In genomic region chr14:83959111-83959510, GRCm38 (mm10) we compare ENCODE assay signal across 10 mouse cellular contexts.
DNase-seq lines count a peak whose midpoint lies in the region; ATAC-seq and TF ChIP-seq lines count a peak whose summit lies in the region.
"Had no signal": no experiment of that assay in that cellular context is flagged by ENCODE, and none has a peak within 500 bp of the region (broad histone marks: within the 10 kb centered on the region; RNA-seq: fewer than 3 reads in every experiment).

No protein-coding gene starts in this region.

- TF ChIP-seq CTCF in forebrain, postnatal 0 days (IDR thresholded peaks at IDR 0.05; ENCODE audit: low read depth) = no peak

- peak; percentile 23 for DNase-seq in forebrain, postnatal 0 days
- DNase-seq in forebrain, embryonic 11.5 days (ENCODE audit: low spot score) = no peak
- DNase-seq in midbrain, embryonic 14.5 days = peak; percentile 14
- no peak for DNase-seq in midbrain, embryonic 11.5 days (ENCODE audit: low spot score, missing footprints)
- peak; percentile 61 for DNase-seq in layer of hippocampus, adult 11-12 months (ENCODE audit: low spot score)
- peak; percentile 19 for DNase-seq in right cerebral cortex, postnatal 4 days
- no peak for DNase-seq in spleen, adult 12 weeks (ENCODE audit: low spot score)

- H3K4me2 ChIP-seq in forebrain, postnatal 0 days (ENCODE audit: low read depth) = no peak overlapping the region
- H3K4me2 ChIP-seq in forebrain, embryonic 11.5 days (ENCODE audit: low read depth, low read length, severe bottlenecking) = no peak overlapping the region
- no peak overlapping the region for H3K4me2 ChIP-seq in midbrain, embryonic 14.5 days (ENCODE audit: low read length)
- no peak overlapping the region for H3K4me2 ChIP-seq in midbrain, embryonic 11.5 days
- H3K4me2 ChIP-seq: limb, embryonic 12.5 days; neural tube, embryonic 13.5 days had no signal

- H3K9ac ChIP-seq in forebrain, postnatal 0 days = no peak overlapping the region
- H3K9ac ChIP-seq in forebrain, embryonic 11.5 days (ENCODE audit: low read length) = no peak overlapping the region
- no peak overlapping the region for H3K9ac ChIP-seq in midbrain, embryonic 14.5 days (replicated peaks; ENCODE audit: low read length)
- H3K9ac ChIP-seq in midbrain, embryonic 11.5 days (ENCODE audit: low read length) = no peak overlapping the region
- H3K9ac ChIP-seq: limb, embryonic 12.5 days; neural tube, embryonic 13.5 days had no signal

- H3K9me3 ChIP-seq in forebrain, postnatal 0 days (ENCODE audit: low read length) = no peaks in the 10 kb centered on the region
- H3K9me3 ChIP-seq in forebrain, embryonic 11.5 days (ENCODE audit: control insufficient read depth, low read length) = no peaks in the 10 kb centered on the region
- H3K9me3 ChIP-seq in midbrain, embryonic 14.5 days (ENCODE audit: control insufficient read depth, low read length) = no peaks in the 10 kb centered on the region
- no peaks in the 10 kb centered on the region for H3K9me3 ChIP-seq in midbrain, embryonic 11.5 days (ENCODE audit: control insufficient read depth, low read length)
- H3K9me3 ChIP-seq: limb, embryonic 12.5 days; neural tube, embryonic 13.5 days had no signal

- ATAC-seq in forebrain, postnatal 0 days = no peak
- no peak for ATAC-seq in forebrain, embryonic 11.5 days (replicated peaks; ENCODE audit: low FRiP score)
- ATAC-seq in midbrain, embryonic 14.5 days (ENCODE audit: low FRiP score, low TSS enrichment) = no peak
- ATAC-seq in midbrain, embryonic 11.5 days (ENCODE audit: low FRiP score) = no peak
- ATAC-seq in megakaryocyte progenitor cell, adult 5-6 weeks (replicated peaks; ENCODE audit: poor library complexity) = no peak

- WGBS in forebrain, postnatal 0 days = 37% methylated on average over 3 of the region's 3 CpGs
- 97% methylated on average over 3 of the region's 3 CpGs for WGBS in forebrain, embryonic 11.5 days
- WGBS in midbrain, embryonic 14.5 days = 88% methylated on average over 3 of the region's 3 CpGs
- WGBS in midbrain, embryonic 11.5 days = 92% methylated on average over 3 of the region's 3 CpGs

- H3K36me3 ChIP-seq in forebrain, postnatal 0 days (ENCODE audit: insufficient read depth) = no peaks in the 10 kb centered on the region
- H3K36me3 ChIP-seq in forebrain, embryonic 11.5 days (ENCODE audit: control insufficient read depth, insufficient read depth, low read length) = no peaks in the 10 kb centered on the region
- no peaks in the 10 kb centered on the region for H3K36me3 ChIP-seq in midbrain, embryonic 14.5 days (ENCODE audit: control insufficient read depth, insufficient read depth, low read length)
- no peaks in the 10 kb centered on the region for H3K36me3 ChIP-seq in midbrain, embryonic 11.5 days (ENCODE audit: control insufficient read depth, insufficient read depth, low read length)
- H3K36me3 ChIP-seq: limb, embryonic 12.5 days; neural tube, embryonic 13.5 days had no signal

- H3K27me3 ChIP-seq in forebrain, postnatal 0 days (ENCODE audit: insufficient read depth, low read length) = no peaks in the 10 kb centered on the region
- no peaks in the 10 kb centered on the region for H3K27me3 ChIP-seq in forebrain, embryonic 11.5 days (ENCODE audit: control insufficient read depth, insufficient read depth, low read length)
- no peaks in the 10 kb centered on the region for H3K27me3 ChIP-seq in midbrain, embryonic 14.5 days (ENCODE audit: control insufficient read depth, insufficient read depth, low read length)
- no peaks in the 10 kb centered on the region for H3K27me3 ChIP-seq in midbrain, embryonic 11.5 days (ENCODE audit: control insufficient read depth, insufficient read depth, low read length)
- H3K27me3 ChIP-seq: limb, embryonic 12.5 days; neural tube, embryonic 13.5 days had no signal

- H3K4me1 ChIP-seq in forebrain, postnatal 0 days (ENCODE audit: insufficient read depth) = no peaks in the 10 kb centered on the region
- no peaks in the 10 kb centered on the region for H3K4me1 ChIP-seq in forebrain, embryonic 11.5 days (replicated peaks; ENCODE audit: control insufficient read depth, insufficient read depth, low read length)
- H3K4me1 ChIP-seq in midbrain, embryonic 14.5 days (ENCODE audit: control insufficient read depth, insufficient read depth, low read length) = no peaks in the 10 kb centered on the region
- no peaks in the 10 kb centered on the region for H3K4me1 ChIP-seq in midbrain, embryonic 11.5 days (ENCODE audit: control insufficient read depth, insufficient read depth, low read length)
- H3K4me1 ChIP-seq: limb, embryonic 12.5 days; neural tube, embryonic 13.5 days had no signal

- H3K4me3 ChIP-seq in forebrain, postnatal 0 days (ENCODE audit: low read depth, low read length) = no peak overlapping the region
- H3K4me3 ChIP-seq in forebrain, embryonic 11.5 days (ENCODE audit: low read depth, low read length) = no peak overlapping the region
- H3K4me3 ChIP-seq in midbrain, embryonic 14.5 days (replicated peaks; ENCODE audit: low read depth, low read length) = no peak overlapping the region
- no peak overlapping the region for H3K4me3 ChIP-seq in midbrain, embryonic 11.5 days (ENCODE audit: low read depth, low read length)
- H3K4me3 ChIP-seq: limb, embryonic 12.5 days; neural tube, embryonic 13.5 days had no signal

- H3K27ac ChIP-seq in forebrain, postnatal 0 days (ENCODE audit: low read depth, low read length) = no peak overlapping the region
- H3K27ac ChIP-seq in forebrain, embryonic 11.5 days (ENCODE audit: low read depth, low read length) = no peak overlapping the region
- H3K27ac ChIP-seq in midbrain, embryonic 14.5 days (replicated peaks; ENCODE audit: low read depth, low read length) = no peak overlapping the region
- H3K27ac ChIP-seq in midbrain, embryonic 11.5 days (ENCODE audit: low read depth, low read length) = no peak overlapping the region
- H3K27ac ChIP-seq: limb, embryonic 12.5 days; neural tube, embryonic 13.5 days had no signal

Comparison
In these comparisons a context has a peak if more than half of its experiments do, and no peak if none do; other contexts are left out.
1. DNase-seq: peak in forebrain, postnatal 0 days (single experiment), midbrain, embryonic 14.5 days (single experiment), layer of hippocampus, adult 11-12 months (single experiment) and right cerebral cortex, postnatal 4 days (single experiment); none in forebrain, embryonic 11.5 days (single experiment), midbrain, embryonic 11.5 days (single experiment) and spleen, adult 12 weeks (single experiment).